Mouse (Mus musculus) kidney, adult 2 months (tissue): ENCODE results near the gene Stt3a. TPM values are rescaled to one million over a fixed set of nuclear protein-coding genes. Genes with fewer than 3 reads are reported as not detected.

Experiments
- DNase-seq: peaks from one replicate; pipeline ENCODE4 v3.0.0; 2021
- H3K27ac ChIP-seq: fragments of 200-500 bp; 2 replicates; pipeline ENCODE4 v1.5.1; 2012; ENCODE audit warnings: low read depth, low read length, control low read depth, inconsistent platforms; ENCODE audit not compliant: insufficient read depth
- H3K27me3 ChIP-seq: fragments of 200-500 bp; replicated peaks from 2 replicates; pipeline ENCODE4 v1.6.1; 2012; ENCODE audit warnings: mild to moderate bottlenecking, moderate library complexity, low read length, inconsistent platforms; ENCODE audit not compliant: control insufficient read depth, insufficient read depth
- H3K36me3 ChIP-seq: fragments of 200-500 bp; 2 replicates; pipeline ENCODE4 v1.6.1; 2012; ENCODE audit warnings: mild to moderate bottlenecking, moderate library complexity, low read length, inconsistent platforms; ENCODE audit not compliant: control insufficient read depth, insufficient read depth
- H3K4me1 ChIP-seq: fragments of 200-500 bp; 2 replicates; pipeline ENCODE4 v1.6.1; 2011; ENCODE audit warnings: low read length; ENCODE audit not compliant: control insufficient read depth, insufficient read depth
- H3K4me3 ChIP-seq: fragments of 200-500 bp; 2 replicates; pipeline ENCODE4 v1.5.1; 2011; ENCODE audit warnings: mild to moderate bottlenecking, low read depth, low read length, control low read depth; ENCODE audit not compliant: insufficient read depth
- CTCF ChIP-seq: fragments of 200-500 bp; conservative IDR thresholded peaks from 2 replicates; pipeline ENCODE4 v1.5.1; 2011; ENCODE audit warnings: low read depth, mild to moderate bottlenecking, control low read depth, low read length, moderate library complexity, mixed read lengths; ENCODE audit not compliant: insufficient read depth, insufficient read length
- POLR2A ChIP-seq: fragments of 200-500 bp; IDR thresholded peaks from one replicate; pipeline ENCODE4 v1.6.1; 2011; ENCODE audit warnings: low read depth, low read length, control low read depth
- WGBS: fragments of 180-500 bp; shearing (Covaris S2); methylation state at CpG from one replicate; pipeline ENCODE4 v1.1.7; 2018; 5-methylcytosine and 5-hydroxymethylcytosine counted together
- polyA plus RNA-seq: library from polyadenylated mRNA; depleted of rRNA; stranded (reverse); fragments of >200 nt; gene quantifications from 2 replicates; pipeline ENCODE4 v1.2.3, GENCODE M21; 2012; rRNA removed

Stt3a gene
- polyA plus RNA-seq, 1 experiment = 194 TPM

- Histone ChIP-seq H3K4me3 (no peak overlapping the region), H3K27ac (no peak overlapping the region), H3K4me1 (no peaks in the 10 kb centered on the region), H3K27me3 (no peaks in the 10 kb centered on the region), H3K36me3 (no peaks in the 10 kb centered on the region)
- no peak for DNase-seq
- WGBS = 83% methylated on average over 3 of the region's 3 CpGs
- TF ChIP-seq CTCF (no peak), POLR2A (no peak)
Observed at GRCm38 (mm10) chr9:36705923-36706322, 61.6 kb downstream of the Stt3a start.

GRCm38 (mm10) chr9:36694276-36694675, 73.2 kb downstream of the Stt3a start:
- no peak for TF ChIP-seq POLR2A
- TF ChIP-seq CTCF = no peak

GRCm38 (mm10) chr9:36692920-36693319, 74.6 kb downstream of the Stt3a start, which contains the start of gene Acrv1:
TSS of gene Acrv1 (plus strand) at chr9:36693220.
- 58% methylated on average over 1 of the region's 1 CpGs for WGBS
- H3K27me3 ChIP-seq = no peaks in the 10 kb centered on the region
- no peak within 1 kb of the TSS for H3K27ac ChIP-seq
- no peak within 1 kb of the TSS for H3K4me3 ChIP-seq
- DNase-seq = no peak
- no peaks in the 10 kb centered on the region for H3K36me3 ChIP-seq
- no peaks in the 10 kb centered on the region for H3K4me1 ChIP-seq
- TF ChIP-seq POLR2A (no peak), CTCF (no peak)

More at GRCm38 (mm10) chr9:36694276-36694675, 73.2 kb downstream of the Stt3a start:
- no peak overlapping the region for H3K4me3 ChIP-seq
- H3K4me1 ChIP-seq = no peaks in the 10 kb centered on the region
- H3K36me3 ChIP-seq = no peaks in the 10 kb centered on the region
- no peaks in the 10 kb centered on the region for H3K27me3 ChIP-seq
- 90% methylated on average over 10 of the region's 10 CpGs for WGBS
- no peak overlapping the region for H3K27ac ChIP-seq
- no peak for DNase-seq

- DNase-seq = no peak
- Histone ChIP-seq H3K36me3 (no peaks in the 10 kb centered on the region), H3K27ac (no peak overlapping the region), H3K4me1 (no peaks in the 10 kb centered on the region), H3K27me3 (no peaks in the 10 kb centered on the region), H3K4me3 (no peak overlapping the region)
- TF ChIP-seq CTCF (no peak), POLR2A (no peak)
Observed at GRCm38 (mm10) chr9:36687329-36687728, 80.2 kb downstream of the Stt3a start.

- Histone ChIP-seq H3K4me3 (no peak overlapping the region), H3K27ac (no peak overlapping the region), H3K4me1 (no peaks in the 10 kb centered on the region), H3K27me3 (no peaks in the 10 kb centered on the region), H3K36me3 (no peaks in the 10 kb centered on the region)
- no peak for TF ChIP-seq CTCF
- no peak for TF ChIP-seq POLR2A
- no peak for DNase-seq
- 46% methylated on average over 2 of the region's 2 CpGs for WGBS
Observed at GRCm38 (mm10) chr9:36681424-36681823, 86.1 kb downstream of the Stt3a start.

Other genes with a start within 250 kb of the Stt3a start
- not detected in 2 replicates for gene Gm5615, start 225.7 kb downstream of the Stt3a start, polyA plus RNA-seq
- gene Gm17689, start 185.0 kb downstream of the Stt3a start, polyA plus RNA-seq = not detected in 2 replicates
- not detected in 2 replicates for gene A630095E13Rik, start 124.3 kb downstream of the Stt3a start, polyA plus RNA-seq
- 0.16 and 0.31 TPM in 2 replicates for gene Acrv1, start 74.5 kb downstream of the Stt3a start, polyA plus RNA-seq
- gene Chek1, start 40.6 kb downstream of the Stt3a start, polyA plus RNA-seq = 0.11 and 0.20 TPM in 2 replicates
- gene Ei24, start 29.7 kb upstream of the Stt3a start, polyA plus RNA-seq = 85.9 and 94.1 TPM in 2 replicates
- gene Fez1, start 54.2 kb upstream of the Stt3a start, polyA plus RNA-seq = 0.33 and 0.60 TPM in 2 replicates